Mouse (Mus musculus) 416B (cell line): ENCODE data around the gene Kank1.

Source experiments
- DNase-seq: peaks from one replicate; pipeline ENCODE4 v3.0.0; 2011; ENCODE audit warnings: low read depth

The Kank1 gene

DNA sequence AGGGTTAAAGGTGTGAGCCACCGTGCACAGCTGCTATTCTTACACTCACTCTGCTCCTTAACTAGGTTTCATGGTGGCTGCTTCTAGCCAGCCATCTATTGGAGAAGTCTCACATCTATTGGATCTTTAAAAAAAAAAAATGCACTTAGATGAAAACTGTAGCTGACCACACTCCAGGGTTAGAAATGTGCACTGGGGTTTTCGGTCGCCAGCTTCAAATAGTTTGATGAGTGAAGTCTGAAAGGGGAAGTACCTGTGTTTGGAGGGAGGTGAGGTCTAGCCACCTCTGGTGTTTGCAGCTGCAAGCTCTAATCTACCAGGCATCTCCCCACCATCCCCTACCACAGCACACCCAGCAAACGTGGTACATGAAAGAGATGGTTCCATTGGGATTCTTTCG, 74.2 kb downstream of the Kank1 start:
- no peak for DNase-seq

DNA sequence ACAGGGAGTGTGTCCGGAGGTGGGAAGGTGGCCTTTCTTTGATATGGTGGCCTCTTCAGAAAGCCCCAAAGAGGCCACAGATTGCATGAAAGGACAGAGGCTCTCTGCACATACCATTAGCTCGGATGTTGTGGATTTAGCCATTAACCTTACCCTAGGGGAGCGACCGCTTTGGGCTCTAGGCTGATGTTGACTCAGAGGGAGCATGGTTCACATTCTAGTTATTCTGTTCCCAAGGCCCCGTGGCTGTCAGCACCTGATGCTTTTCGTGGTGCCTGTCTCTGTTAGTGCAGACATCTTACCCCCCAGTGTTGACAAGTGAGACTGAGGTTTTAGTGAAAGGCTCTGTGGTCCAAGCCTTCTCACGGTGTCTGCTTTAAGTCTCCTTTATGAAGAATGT, 74.9 kb downstream of the Kank1 start:
- no peak for DNase-seq

DNA sequence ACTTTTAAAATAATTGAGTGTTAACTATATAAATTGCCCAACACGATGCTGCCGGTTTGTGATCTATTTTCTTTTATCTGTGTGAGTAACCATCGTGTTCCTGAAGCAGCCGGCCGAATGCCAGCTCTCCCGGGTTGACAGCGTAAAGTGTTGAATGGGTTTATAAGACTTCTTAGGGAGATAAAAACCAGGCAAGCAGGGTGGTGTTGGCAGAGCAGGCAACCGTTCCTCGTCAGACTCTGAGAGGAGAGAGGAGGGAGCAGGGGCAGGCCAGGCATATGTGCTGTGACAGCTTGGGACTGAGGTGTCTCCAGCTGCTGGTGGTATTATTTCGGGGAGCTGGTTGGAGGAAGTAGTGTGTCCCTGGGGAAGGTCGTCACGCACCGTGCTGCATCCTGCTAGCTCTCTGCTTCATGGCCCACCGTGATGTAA, 78.7 kb downstream of the Kank1 start:
- DNase-seq: no peak

DNA sequence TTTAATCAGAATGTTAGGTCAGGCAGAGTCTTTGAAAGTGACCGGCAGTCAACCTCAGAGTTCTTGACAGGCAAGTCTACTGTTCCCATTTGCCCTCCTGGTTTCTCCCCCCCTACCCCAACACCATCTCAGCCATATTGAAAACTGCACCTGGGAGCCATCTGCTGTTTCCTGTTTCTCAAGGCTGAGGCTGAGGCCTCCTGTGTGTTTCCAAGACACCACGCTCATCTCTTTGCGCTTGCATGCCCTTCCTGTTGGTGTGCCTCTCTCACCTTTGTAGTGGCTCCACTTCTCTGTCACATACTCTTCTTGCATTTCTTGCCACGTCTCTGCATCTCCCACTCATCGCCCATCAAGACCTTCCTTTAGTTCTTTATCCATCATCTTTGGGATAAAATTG, 79.2 kb downstream of the Kank1 start:
- DNase-seq: no peak

DNA sequence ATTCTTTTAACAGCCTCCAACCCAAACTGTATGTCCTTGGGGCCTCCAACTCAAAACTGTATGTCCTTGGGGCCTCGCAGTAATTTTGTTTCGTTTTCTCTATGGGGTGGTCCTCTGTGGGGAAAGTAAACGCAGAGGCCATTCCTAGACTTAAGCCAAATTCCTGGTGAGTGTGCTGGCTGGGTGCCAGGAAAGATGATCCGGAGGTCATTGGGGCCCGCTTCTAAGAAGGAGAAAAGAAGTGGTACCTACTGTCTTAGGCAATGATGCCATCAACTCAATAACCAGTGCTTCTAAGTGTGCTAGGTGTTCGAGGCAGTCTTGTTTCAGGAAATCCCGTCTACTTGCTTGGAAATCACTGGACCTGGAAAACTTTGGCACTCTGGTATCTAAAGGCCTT, 87.5 kb downstream of the Kank1 start:
- no peak for DNase-seq

DNA sequence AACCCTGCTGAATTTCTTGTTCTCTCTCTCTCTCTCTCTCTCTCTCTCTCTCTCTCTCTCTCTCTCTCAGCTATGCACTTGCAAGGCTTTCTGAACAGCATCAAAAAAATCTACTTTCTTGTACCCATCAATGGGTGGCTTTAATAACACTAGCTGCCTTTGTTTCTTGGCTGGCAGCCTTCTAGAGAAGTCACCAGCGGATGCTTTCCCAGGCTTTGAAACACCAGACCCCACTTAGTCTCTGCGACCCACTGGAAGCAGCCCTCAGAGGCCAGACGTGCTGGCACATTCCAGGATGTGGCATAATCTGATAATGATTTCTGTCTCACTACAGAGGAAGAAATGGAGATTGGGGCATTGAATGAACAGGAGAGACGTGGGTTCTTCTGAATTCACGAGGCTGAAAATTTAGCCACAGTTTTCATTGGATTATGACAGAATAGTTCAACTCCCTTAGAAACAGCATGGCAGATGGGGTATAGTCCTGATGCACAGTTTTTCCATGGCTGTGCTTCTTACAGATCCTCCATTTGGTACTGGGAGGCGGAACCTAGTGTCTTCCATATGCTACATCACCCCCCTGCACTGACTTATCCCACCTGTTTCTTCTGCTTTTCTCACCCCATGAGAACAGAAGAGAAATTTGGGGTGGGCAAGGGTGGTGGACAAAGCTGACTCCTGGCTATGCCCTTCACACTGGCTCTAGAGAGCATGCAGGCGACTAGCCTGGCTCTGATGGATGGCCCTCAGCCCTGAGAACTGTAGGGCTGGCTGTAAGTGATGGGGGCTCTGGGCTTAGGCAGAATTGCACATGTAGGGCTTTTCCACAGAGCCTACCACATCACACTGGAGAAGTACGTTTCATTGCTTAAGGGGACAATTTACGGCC, 88.6 kb downstream of the Kank1 start:
- DNase-seq: no peak

DNA sequence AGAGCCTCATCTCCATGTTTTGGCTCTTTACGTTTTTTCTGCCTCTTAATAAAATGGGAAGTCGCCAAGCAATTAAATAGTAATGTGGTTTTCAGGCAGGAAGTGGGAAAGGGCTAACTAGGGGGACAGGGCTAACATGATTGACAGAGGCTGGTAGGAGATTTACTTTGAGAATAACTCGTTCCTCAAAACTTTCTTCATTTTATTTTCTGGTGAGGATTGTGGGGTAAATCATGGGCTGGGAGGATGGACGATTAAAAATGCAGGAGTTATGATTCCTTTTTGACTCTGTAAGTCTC, 89.2 kb downstream of the Kank1 start:
- peak; percentile 17 for DNase-seq

DNA sequence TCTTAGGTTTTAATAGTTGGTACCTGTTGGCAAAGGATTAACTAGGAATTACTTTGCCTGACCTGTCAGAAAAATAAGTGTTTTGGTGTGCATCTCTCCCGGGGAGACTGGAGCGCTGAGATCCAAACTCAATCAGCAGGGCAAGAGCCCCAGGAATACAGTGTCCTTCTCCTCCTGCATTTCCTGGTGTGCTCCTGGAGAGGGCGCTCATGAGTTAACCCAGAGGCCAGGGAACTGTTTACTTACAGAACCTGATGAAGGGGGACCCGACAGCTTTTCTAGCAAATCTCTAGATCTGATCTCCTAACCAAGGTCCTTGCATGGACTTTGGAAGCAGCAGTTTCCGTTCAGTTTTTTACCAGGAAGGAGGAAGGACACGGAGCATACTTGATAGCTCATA, 90.9 kb downstream of the Kank1 start:
- no peak for DNase-seq

DNA sequence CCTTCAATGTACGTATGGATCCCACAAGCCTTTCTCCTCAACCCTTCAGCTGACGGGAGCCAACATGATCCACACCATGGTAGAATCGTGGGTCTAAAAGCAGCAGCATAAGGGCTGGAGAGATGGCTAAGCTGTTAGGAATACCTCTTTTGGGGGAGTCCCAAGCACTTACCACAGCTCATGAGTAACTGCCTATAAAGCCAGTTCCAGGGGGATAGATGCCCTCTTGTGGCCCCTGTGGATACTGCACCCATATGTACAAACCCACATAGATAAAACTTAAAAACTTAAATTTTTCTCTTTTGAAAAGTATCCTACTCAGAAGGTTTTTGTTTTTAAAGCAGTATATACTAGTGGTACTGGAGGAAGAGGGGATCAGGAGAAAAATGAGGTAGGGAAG, 97.6 kb downstream of the Kank1 start:
- peak; percentile 65 for DNase-seq

DNA sequence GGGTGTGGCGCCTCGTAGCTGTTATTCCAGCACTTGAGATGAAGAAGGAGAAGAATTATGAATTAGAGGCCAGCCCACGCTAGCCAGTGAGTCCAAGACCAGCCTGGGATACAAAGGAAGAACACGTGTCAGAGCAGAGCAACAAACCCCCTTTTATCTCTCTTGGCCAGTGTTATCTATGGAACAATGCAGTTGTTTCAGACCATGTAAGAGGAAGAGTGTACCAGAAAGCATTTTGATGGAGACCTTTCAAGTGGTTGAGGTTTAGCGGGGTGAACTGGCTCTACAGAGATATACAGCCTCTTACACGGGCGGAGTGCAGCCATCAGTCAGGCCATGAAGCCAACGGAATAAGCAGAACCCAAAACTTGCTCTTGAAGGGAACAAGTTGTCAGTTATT, 100.0 kb downstream of the Kank1 start:
- DNase-seq: no peak

DNA sequence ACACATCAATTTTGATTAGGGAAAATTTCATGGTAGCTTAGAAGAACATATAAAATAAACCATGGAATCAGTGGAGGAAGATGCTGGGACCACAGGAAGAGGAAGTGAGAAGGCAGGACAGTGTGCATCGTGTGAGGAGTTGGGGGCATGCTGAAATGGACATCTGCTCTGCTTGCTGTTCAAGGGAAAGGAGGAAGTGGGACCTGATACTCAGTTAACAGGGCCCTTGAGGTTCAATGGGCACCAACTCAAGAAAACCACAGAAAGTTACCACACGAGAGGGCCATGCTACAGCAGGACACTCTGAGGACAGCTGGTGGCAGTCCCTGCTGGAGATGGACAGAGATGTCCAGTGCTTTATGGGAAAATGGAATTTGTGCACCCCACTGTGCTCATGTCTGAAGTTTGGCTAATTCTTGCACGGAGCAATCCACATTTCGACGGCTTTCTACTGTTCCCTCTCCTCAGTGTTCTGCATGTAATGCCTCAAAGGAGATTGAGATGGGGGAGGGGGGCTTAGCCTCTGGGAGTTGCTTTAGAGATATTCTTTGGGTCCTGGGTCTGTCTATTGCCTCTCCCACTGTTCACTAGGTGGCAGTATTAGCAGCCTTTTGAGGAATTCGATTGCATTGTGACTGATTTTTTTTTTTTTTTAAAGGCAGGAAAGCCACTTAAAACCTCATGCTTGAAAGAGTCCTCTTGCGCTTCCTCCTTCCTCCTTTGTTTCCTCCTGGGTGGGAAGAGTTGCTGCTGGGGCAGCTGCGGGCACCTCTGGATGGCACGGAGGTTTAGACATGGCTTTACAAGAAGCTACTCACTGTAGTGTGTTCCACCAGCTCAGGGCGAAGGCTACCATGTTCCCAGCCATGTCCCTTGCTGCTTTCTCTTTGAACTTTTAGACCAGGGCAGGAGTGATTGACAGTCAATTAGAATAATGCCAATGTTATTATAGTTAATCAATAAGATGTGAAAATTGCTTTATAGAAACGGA, 104.2 kb downstream of the Kank1 start:
- peak; percentile 55 for DNase-seq

DNA sequence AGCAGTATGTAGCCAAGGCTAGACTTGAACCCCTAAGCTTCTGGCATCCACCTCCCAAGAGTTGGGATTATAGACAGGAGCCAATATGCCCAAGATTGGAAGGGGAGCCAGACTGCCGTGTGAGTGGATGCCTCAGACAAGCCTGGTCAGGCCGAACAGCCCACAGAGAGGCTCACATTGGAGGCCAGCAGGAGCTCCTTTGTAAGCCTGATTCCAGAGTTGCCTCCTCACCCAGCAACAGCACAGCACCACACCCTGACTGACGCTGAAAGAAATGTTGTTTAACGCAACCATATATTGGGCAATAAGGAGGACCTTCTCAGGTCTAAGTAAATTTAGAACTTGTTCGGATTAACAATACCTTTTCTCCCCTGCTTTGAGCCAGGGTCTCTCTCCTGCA, 105.3 kb downstream of the Kank1 start:
- no peak for DNase-seq

DNA sequence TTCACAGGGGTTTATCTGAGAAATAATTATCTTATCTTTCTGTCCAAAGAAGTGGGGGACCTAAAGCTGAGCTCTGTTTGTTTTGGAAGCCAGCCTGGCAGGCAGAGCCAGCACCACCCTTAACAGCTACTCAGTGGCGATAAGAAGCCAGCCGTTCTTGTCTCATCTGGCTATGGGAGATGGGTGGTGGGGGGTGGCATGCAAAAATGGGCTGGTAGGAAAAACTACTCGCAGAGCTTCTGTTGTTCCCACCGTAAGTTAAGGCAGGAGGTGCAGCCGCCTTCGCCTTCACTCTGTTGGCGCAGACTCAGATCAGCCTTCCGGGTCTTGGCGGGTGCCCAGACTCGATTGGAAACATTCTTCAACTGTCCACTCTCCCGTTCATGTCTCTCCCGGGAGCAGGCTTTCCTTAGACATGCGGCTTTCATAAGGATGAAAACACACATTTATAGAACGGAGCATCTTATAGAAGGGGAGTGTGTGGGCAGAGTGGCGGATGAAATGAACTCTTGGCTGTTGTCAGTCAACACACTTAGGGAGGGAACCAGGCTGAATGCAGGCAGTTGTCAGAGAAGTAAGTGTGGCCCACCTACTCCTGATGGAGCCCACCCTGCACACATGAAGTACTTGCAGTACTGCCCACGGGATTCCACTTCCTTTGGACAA, 107.0 kb downstream of the Kank1 start:
- DNase-seq: no peak

DNA sequence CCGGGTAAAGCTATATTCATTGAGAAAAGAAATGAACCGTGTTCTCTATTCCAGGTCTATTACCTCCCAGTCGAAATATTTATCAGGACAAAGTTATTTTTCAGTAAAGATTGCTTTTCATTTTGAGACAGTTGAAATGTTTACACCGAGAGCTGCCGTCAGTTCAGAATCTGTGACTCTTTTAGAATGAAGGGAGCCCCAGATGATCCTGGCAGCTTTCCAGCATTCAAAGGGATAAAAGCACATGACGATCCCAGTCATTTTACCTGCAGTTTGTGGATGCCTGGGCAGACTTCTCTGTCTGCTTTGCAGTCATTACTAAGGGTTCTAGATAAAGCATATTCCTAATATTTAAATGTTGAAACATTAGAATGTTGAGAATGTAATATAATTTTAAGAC, 107.6 kb downstream of the Kank1 start:
- no peak for DNase-seq

DNA sequence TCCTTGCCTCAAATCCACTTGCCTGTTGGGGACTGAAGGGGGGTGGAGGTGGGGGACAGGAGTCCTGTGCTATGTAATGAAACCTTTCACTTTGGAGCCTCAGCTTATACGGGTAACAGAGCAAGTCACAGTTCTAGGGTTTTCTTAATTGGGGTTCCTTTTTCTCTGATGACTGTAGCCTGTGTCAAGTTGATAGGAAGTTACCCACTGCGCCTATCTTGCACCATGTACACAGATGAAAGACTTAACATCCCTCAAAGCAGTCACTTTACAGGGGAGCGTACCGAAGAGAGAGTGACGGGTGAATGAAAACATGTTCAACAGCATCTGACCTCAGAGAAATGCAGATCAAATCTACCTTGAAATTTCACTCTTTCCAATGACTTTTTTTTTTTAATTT, 109.2 kb downstream of the Kank1 start:
- DNase-seq: no peak

DNA sequence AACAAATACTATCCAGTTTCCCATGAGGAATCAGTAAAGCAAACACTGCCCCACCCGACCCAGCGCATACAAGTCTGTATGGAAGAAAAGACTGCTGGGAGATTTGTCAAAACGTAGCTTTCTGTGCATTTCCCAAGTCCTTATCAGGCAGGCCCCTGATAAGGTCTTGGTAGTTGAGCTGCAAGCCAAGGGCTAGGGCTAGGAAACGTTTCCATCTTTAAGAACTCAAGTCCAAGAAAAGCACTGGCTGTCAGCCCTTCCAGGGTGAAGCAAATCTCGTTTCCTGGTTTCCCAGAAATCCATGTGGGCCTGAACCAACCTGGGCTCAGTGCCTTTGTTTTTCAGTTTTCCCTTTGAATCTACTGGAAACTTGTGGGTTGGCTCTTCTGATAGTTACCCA, 110.7 kb downstream of the Kank1 start:
- DNase-seq: no peak

DNA sequence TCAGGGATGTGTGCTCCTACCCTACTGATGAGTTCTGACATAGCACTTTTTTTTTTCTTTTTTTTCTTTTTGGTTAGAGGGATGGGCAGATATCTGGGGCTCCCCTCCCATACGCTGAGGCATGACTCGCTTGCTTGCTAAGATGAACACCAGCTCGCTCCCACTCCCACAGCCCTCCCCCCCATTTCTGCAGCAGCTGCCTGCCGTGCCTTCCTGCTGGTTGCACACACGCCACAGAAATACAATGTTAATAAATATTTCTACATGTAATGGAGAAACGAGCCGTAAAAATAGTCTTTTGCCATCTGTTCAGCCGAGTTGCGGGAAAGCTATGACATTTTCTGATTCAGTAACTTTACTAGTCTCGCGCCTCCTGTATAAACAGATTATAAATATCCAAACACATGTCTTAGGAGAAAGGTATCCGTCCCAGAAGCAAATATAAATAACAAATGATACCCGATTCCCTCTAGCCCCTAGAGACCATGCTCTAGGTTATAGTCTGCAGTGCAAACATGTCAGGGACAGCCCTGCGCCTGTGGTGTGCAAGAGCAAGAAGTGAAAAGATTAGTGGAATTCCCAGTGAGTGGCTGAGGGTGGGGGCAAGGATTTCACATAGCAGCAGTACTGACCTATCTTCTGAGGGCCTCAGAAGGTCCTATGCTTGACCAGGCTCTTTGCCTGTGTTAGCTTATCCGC, 114.6 kb downstream of the Kank1 start:
- no peak for DNase-seq

DNA sequence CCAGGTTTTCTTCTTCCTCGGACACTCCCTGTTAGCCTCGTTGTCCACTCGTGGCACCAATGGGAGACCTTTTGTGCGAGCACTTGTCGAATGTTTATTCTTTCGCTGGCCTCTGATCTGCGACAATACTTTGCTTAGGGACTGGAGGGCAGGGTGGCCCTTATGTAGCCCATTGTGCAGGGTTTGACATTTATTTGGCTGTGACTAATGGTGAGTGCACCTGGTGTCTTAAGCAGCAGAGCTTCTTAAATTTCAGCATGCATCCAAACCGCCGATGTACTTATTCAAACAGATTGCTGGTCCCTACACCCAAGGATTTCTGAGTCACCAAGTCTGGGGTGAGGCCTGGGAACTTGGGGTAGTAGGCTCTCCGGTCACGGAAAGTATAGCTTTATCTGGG, 120.3 kb downstream of the Kank1 start:
- no peak for DNase-seq

DNA sequence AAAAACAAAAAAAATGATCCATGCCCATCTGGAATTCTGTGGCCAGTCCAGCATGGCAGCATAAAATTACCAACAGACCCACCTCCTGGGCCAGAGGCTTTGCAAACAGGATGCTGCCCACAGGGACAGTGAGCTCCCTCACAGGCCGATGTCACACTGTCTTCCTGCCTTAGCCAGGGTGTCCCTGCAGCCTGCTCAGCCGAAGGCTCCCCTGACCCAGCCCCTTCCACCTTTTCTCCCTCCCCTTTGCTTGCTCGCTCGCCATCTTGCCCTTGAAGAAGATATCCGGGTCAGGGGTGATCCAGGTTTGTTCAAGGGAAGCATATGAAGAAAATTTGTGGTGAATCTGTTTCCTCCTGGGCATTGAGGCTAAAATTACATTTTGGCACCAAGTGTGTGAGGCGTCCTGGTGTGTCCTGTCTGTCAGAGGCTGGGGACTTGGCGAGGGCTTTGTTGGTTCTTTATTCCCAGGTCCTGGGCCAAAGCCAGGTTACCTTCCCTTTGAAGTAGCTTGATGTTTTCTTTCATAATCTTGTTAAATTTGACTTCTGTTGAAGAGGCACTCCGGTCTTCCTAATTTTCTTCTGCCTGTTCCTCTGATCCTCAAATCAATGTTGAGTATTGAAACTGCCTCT, 121.8 kb downstream of the Kank1 start:
- peak; percentile 36 for DNase-seq

DNA sequence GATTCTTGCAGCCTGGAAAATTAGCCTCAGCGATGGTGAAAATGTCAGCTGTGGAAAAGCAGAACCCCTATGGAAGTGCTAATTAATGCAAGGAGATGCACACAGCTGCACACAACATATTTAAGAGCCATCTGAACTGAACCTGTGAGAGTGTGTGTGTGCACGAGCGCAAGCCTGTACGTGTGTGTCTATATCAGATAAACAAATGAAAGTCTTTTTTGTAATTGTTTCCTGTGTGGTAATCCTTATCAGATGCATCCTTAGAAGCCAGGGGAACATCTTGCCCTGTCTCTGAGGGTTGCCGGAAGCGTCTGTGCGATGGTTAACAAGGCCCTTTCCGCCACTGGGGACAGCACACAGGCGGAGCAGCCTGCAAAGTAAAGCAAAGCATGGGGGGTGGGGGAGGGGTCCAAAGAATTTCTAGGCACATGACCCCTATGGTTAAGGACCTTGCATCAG, 123.8 kb downstream of the Kank1 start:
- peak; percentile 96 for DNase-seq

DNA sequence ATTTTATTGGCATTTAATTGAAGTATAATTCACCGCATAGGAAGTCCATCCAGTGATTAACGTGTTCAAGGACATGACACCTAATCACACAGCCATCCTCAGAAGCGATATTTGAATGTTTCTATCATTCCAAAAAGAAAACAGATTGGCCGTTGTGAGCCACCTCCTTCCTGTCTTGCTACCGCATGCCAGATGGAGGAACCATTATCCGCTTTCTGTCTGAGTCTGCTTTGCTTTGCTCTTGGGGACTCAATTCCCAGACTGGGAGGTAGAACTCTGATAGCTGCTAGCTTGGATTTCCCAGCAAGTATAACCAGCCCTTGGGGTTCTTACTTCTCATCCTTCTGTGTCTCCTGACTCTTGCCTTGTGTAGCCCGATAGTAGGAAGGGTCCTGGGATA, 125.2 kb downstream of the Kank1 start:
- DNase-seq: no peak
